Comparison of ENCODE assay signal across 9 mouse cellular contexts in the genomic region with DNA sequence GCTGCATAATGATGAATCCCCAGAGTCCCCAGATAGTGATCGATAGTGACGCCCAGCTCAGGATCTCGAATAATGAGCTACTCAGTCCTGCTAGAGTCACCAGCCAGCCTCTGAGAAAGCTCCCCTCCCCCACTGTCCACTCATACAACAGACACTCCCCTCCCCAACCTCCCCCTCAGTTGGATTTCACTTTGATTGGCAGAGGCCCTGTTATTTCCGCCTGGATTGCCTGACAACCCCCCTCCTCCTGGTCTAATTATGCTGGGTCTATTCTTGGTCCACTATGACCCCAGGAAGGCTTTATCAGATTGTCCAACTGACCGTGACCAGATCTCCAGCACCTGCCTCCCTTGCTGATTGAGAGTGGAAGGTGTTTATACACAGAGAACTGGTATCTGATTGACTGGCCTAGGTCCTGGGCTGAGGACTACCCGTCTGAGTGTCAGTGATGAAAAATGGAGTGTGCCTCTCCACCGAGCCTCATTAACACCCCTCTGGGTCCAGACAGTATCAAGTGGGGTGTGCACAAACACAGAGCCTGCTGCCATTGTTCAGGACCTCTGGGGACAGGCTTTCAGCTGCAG. TPM values are rescaled to one million over a fixed set of nuclear protein-coding genes. Genes with fewer than 3 reads are reported as not detected.
DNase-seq lines count a peak whose midpoint lies in the region; ATAC-seq lines count a peak whose summit lies in the region.
"Had no signal": no experiment of that assay in that cellular context is flagged by ENCODE, and none has a peak within 500 bp of the region (broad histone marks: within the 10 kb centered on the region; RNA-seq: fewer than 3 reads in every experiment).

No protein-coding gene starts in this region.

- no peak for DNase-seq in liver, embryonic 11.5 days (ENCODE audit: low spot score)
- peak; percentile 46 for DNase-seq in kidney, postnatal 10 days
- DNase-seq in retina, postnatal 7 days (ENCODE audit: low read depth, low spot score): peak; percentile 41
- DNase-seq in ovary, postnatal 14 days (ENCODE audit: low spot score): no peak
- DNase-seq in urinary bladder, adult 2 months (ENCODE audit: low spot score): no peak
- DNase-seq in left cerebral cortex, adult 11 months (ENCODE audit: low spot score): no peak
- DNase-seq: thymus, postnatal 14 days had no signal

- H3K27me3 ChIP-seq in liver, embryonic 12.5 days (replicated peaks): peaks cover 23% of the 10 kb centered on the region; the same call in 1 of the 2 replicates
- H3K27me3 ChIP-seq in liver, embryonic 11.5 days (replicated peaks; ENCODE audit: control insufficient read depth, insufficient read depth, low read length): no peaks in the 10 kb centered on the region
- H3K27me3 ChIP-seq in forebrain, embryonic 16.5 days (replicated peaks; ENCODE audit: control insufficient read depth, insufficient read depth, low read length): no peaks in the 10 kb centered on the region

- H3K36me3 ChIP-seq in liver, embryonic 12.5 days: no peaks in the 10 kb centered on the region
- no peaks in the 10 kb centered on the region for H3K36me3 ChIP-seq in liver, embryonic 11.5 days (ENCODE audit: control insufficient read depth, insufficient read depth, low read length)
- H3K36me3 ChIP-seq in forebrain, embryonic 16.5 days (ENCODE audit: control insufficient read depth, insufficient read depth): no peaks in the 10 kb centered on the region

- no peak overlapping the region for H3K4me3 ChIP-seq in liver, embryonic 12.5 days
- H3K4me3 ChIP-seq in liver, embryonic 11.5 days (ENCODE audit: low read depth, low read length): no peak overlapping the region
- H3K4me3 ChIP-seq in forebrain, embryonic 16.5 days (replicated peaks; ENCODE audit: low read length): no peak overlapping the region

- 24% methylated on average over 7 of the region's 7 CpGs for WGBS in liver, embryonic 12.5 days (ENCODE audit: insufficient replicate concordance)
- 26% methylated on average over 7 of the region's 7 CpGs for WGBS in liver, embryonic 11.5 days
- 4% methylated on average over 7 of the region's 7 CpGs for WGBS in forebrain, embryonic 16.5 days

- peaks cover 13% of the 10 kb centered on the region for H3K4me1 ChIP-seq in liver, embryonic 12.5 days
- peaks cover 14% of the 10 kb centered on the region for H3K4me1 ChIP-seq in liver, embryonic 11.5 days (replicated peaks; ENCODE audit: control insufficient read depth, insufficient read depth, low read length)
- H3K4me1 ChIP-seq in forebrain, embryonic 16.5 days (replicated peaks; ENCODE audit: control insufficient read depth, insufficient read depth, low read length): peaks cover 14% of the 10 kb centered on the region

- H3K9me3 ChIP-seq in liver, embryonic 12.5 days (replicated peaks): no peaks in the 10 kb centered on the region
- H3K9me3 ChIP-seq in liver, embryonic 11.5 days (ENCODE audit: control insufficient read depth, low read length): no peaks in the 10 kb centered on the region
- H3K9me3 ChIP-seq in forebrain, embryonic 16.5 days (ENCODE audit: control insufficient read depth, low read length): no peaks in the 10 kb centered on the region

- peak; percentile 32 for ATAC-seq in liver, embryonic 12.5 days
- no peak for ATAC-seq in liver, embryonic 11.5 days (replicated peaks; ENCODE audit: low FRiP score)
- peak; percentile 80 for ATAC-seq in forebrain, embryonic 16.5 days

- no peak overlapping the region for H3K27ac ChIP-seq in liver, embryonic 12.5 days
- H3K27ac ChIP-seq in liver, embryonic 11.5 days (ENCODE audit: low read depth, low read length): no peak overlapping the region
- peak overlapping the region; percentile 51; the same call in 1 of the 2 replicates for H3K27ac ChIP-seq in forebrain, embryonic 16.5 days (ENCODE audit: low read length)

- no peak overlapping the region for H3K4me2 ChIP-seq in liver, embryonic 12.5 days
- H3K4me2 ChIP-seq in liver, embryonic 11.5 days: no peak overlapping the region
- H3K4me2 ChIP-seq in forebrain, embryonic 16.5 days (ENCODE audit: low read length): no peak overlapping the region

- H3K9ac ChIP-seq in liver, embryonic 12.5 days: no peak overlapping the region
- H3K9ac ChIP-seq in liver, embryonic 11.5 days (ENCODE audit: low read depth, low read length): no peak overlapping the region
- H3K9ac ChIP-seq in forebrain, embryonic 16.5 days (replicated peaks; ENCODE audit: low read depth, low read length): 0 out of 2 replicates have a peak overlapping the region, but pooled peaks have one; percentile 14

RNA-seq across cellular contexts. Expression of a gene that starts 59.3 kb away (rescaled TPM):
- polyA plus RNA-seq in liver, embryonic 12.5 days (2016; fragmentation: Nextera tagmentation; extraction: Ambion mirVana): 4.1 and 4.5 TPM in 2 replicates
- polyA plus RNA-seq in liver, embryonic 11.5 days (2014; fragmentation: Nextera tagmentation; extraction: Ambion mirVana): 4.6 and 5.4 TPM in 2 replicates
- polyA plus RNA-seq in forebrain, embryonic 16.5 days (2015; fragmentation: Nextera tagmentation; extraction: Ambion mirVana): 7.4 and 7.8 TPM in 2 replicates
- 4.2 and 4.3 TPM in 2 replicates for polyA plus RNA-seq in urinary bladder, adult 2 months (2012; rRNA removed)

Comparison
In these comparisons a context has a peak if more than half of its experiments do, and no peak if none do; other contexts are left out.
1. DNase-seq: peak in kidney, postnatal 10 days (single experiment) and retina, postnatal 7 days (single experiment); none in liver, embryonic 11.5 days (single experiment), ovary, postnatal 14 days (single experiment), urinary bladder, adult 2 months (single experiment) and left cerebral cortex, adult 11 months (single experiment).